Comparison of ENCODE assay signal across 23 mouse cellular contexts in the genomic region with DNA sequence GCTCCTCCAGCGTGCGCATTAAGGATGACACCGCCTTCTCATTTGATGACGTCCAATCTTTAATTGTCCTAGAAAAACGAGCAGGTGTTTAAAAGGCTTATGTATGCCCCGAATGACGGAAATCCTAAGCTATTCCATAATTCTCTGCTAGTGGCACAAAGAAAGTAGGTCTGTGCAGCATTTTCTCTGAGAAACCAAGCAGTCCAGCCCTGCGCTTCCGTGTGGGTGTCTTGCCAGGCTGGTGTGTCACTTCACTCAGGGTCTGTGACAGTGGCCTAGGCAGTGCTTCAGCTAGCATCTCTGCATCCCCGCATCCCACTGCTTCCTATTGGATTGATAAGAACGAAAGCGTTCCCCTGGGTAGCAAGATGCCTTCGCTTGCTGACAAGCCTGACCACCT.
"Had no signal": no experiment of that assay in that cellular context is flagged by ENCODE, and none has a peak within 500 bp of the region (broad histone marks: within the 10 kb centered on the region; RNA-seq: fewer than 3 reads in every experiment).

No protein-coding gene starts in this region.

- DNase-seq: kidney, adult 2 months; kidney, postnatal 25 days; layer of hippocampus, adult 9-11 months; layer of hippocampus, postnatal 36 days; liver, postnatal 0 days; lung, embryonic 14.5 days; retina, postnatal 1 day; spleen, adult 18-20 months; thymus, postnatal 25 days had no signal

- ATAC-seq: intestine, postnatal 0 days; liver, postnatal 0 days; lung, postnatal 0 days; midbrain, embryonic 15.5 days had no signal

- H3K27ac ChIP-seq: kidney, postnatal 0 days; layer of hippocampus, adult 2 months; limb, embryonic 12.5 days; limb, embryonic 15.5 days; liver, embryonic 14.5 days; macrophage; midbrain, embryonic 12.5 days; midbrain, embryonic 15.5 days; neural tube, embryonic 12.5 days; neural tube, embryonic 15.5 days; stomach, embryonic 15.5 days had no signal

- H3K27me3 ChIP-seq: limb, embryonic 12.5 days; limb, embryonic 15.5 days; midbrain, embryonic 12.5 days; midbrain, embryonic 15.5 days; neural tube, embryonic 12.5 days; neural tube, embryonic 15.5 days; stomach, embryonic 15.5 days had no signal

- H3K4me3 ChIP-seq: layer of hippocampus, adult 2 months; limb, embryonic 12.5 days; limb, embryonic 15.5 days; midbrain, embryonic 12.5 days; midbrain, embryonic 15.5 days; neural tube, embryonic 12.5 days; neural tube, embryonic 15.5 days; stomach, embryonic 15.5 days had no signal

- H3K9ac ChIP-seq: limb, embryonic 12.5 days; limb, embryonic 15.5 days; liver, embryonic 14.5 days; liver, postnatal 0 days; lung, embryonic 14.5 days; midbrain, embryonic 12.5 days; midbrain, embryonic 15.5 days; neural tube, embryonic 12.5 days; neural tube, embryonic 15.5 days; stomach, embryonic 15.5 days had no signal

- H3K4me2 ChIP-seq: limb, embryonic 12.5 days; limb, embryonic 15.5 days; liver, embryonic 11.5 days; lung, embryonic 14.5 days; midbrain, embryonic 12.5 days; midbrain, embryonic 15.5 days; neural tube, embryonic 12.5 days; neural tube, embryonic 15.5 days; stomach, embryonic 15.5 days had no signal

- H3K9me3 ChIP-seq: limb, embryonic 12.5 days; limb, embryonic 15.5 days; midbrain, embryonic 12.5 days; midbrain, embryonic 15.5 days; neural tube, embryonic 12.5 days; neural tube, embryonic 15.5 days; stomach, embryonic 15.5 days had no signal

- H3K4me1 ChIP-seq: limb, embryonic 12.5 days; midbrain, embryonic 12.5 days; midbrain, embryonic 15.5 days; neural tube, embryonic 12.5 days; neural tube, embryonic 15.5 days; stomach, embryonic 15.5 days had no signal
